Mouse (Mus musculus) stomach, postnatal 0 days (tissue): ENCODE measurements around the gene Prkab2. TPM values are rescaled to one million over a fixed set of nuclear protein-coding genes. Genes with fewer than 3 reads are reported as not detected.
A peak's percentile ranks its signal among the peaks of the same experiment; 100 is the strongest.

Experiments used
- ATAC-seq: fragments of 200-750 bp; cut with Nextera tagmentation; 2 replicates; pipeline ENCODE4 v1.8.0; 2017; ENCODE audit not compliant: low FRiP score, low TSS enrichment
- DNase-seq: peaks from one replicate; pipeline ENCODE4 v3.0.0-alpha.2; 2016; ENCODE audit warnings: low spot score
- H3K27ac ChIP-seq: fragments of 300-500 bp; sonication (generic); replicated peaks from 2 replicates; pipeline ENCODE4 v1.5.1; 2014; ENCODE audit warnings: mild to moderate bottlenecking, control low read depth
- H3K27me3 ChIP-seq: fragments of 300-500 bp; sonication (generic); 2 replicates; pipeline ENCODE4 v1.6.1; 2014; ENCODE audit warnings: low read length; ENCODE audit not compliant: control insufficient read depth, insufficient read depth
- H3K36me3 ChIP-seq: fragments of 300-500 bp; sonication (generic); 2 replicates; pipeline ENCODE4 v1.6.1; 2014; ENCODE audit warnings: low read length, mixed read lengths; ENCODE audit not compliant: control insufficient read depth, insufficient read depth
- H3K4me1 ChIP-seq: fragments of 300-500 bp; sonication (generic); replicated peaks from 2 replicates; pipeline ENCODE4 v1.6.1; 2014; ENCODE audit warnings: antibody characterized with exemption; ENCODE audit not compliant: control insufficient read depth, insufficient read depth
- H3K4me2 ChIP-seq: fragments of 300-500 bp; sonication (generic); replicated peaks from 2 replicates; pipeline ENCODE4 v1.6.1; 2014; ENCODE audit warnings: low read depth, mild to moderate bottlenecking, control low read depth, moderate library complexity
- H3K4me3 ChIP-seq: fragments of 300-500 bp; sonication (generic); 2 replicates; pipeline ENCODE4 v1.5.1; 2014; ENCODE audit warnings: low read depth, low read length, control low read depth
- H3K9ac ChIP-seq: fragments of 300-500 bp; sonication (generic); 2 replicates; pipeline ENCODE4 v1.6.1; 2014; ENCODE audit warnings: mild to moderate bottlenecking, low read length, control low read depth, mixed read lengths
- H3K9me3 ChIP-seq: fragments of 300-500 bp; sonication (generic); 2 replicates; pipeline ENCODE4 v1.6.1; 2016; ENCODE audit warnings: low read length; ENCODE audit not compliant: control insufficient read depth
- CTCF ChIP-seq: IDR thresholded peaks from 2 replicates; pipeline ENCODE4 v1.5.1; 2016; ENCODE audit warnings: antibody characterized with exemption, low read depth, mild to moderate bottlenecking, moderate library complexity
- EP300 ChIP-seq: optimal IDR thresholded peaks from 2 replicates; pipeline ENCODE3; 2016; ENCODE audit warnings: antibody characterized with exemption
- WGBS: fragments of 180-500 bp; shearing (Covaris S2); extraction: QIAGEN DNeasy Blood & Tissue Kit; methylation state at CpG from one replicate; pipeline ENCODE4 v1.1.7; 2014; 5-methylcytosine and 5-hydroxymethylcytosine counted together
- polyA plus RNA-seq: library from polyadenylated mRNA; unstranded; fragments of >200 nt; fragmentation: Nextera tagmentation; extraction: Ambion mirVana; gene quantifications from 2 replicates; pipeline ENCODE4 v1.2.1, GENCODE M21; 2015

The Prkab2 gene
- polyA plus RNA-seq, 1 experiment from 2014 or later = 4.8 TPM

- no peak overlapping the region for H3K9ac ChIP-seq
- H3K36me3 ChIP-seq = no peaks in the 10 kb centered on the region
- DNase-seq (no peak), ATAC-seq (no peak)
- no peaks in the 10 kb centered on the region for H3K4me1 ChIP-seq
- no peaks in the 10 kb centered on the region for H3K27me3 ChIP-seq
- TF ChIP-seq EP300 = no peak
- TF ChIP-seq CTCF = no peak
- H3K27ac ChIP-seq = no peak overlapping the region
- no peak overlapping the region for H3K4me2 ChIP-seq
- WGBS = 72% methylated on average over 2 of the region's 2 CpGs
- H3K9me3 ChIP-seq = no peaks in the 10 kb centered on the region
- H3K4me3 ChIP-seq = no peak overlapping the region
These were observed 31.3 kb downstream of the Prkab2 start for GRCm38 (mm10) chr3:97689289-97689688.

- H3K4me1 ChIP-seq = no peaks in the 10 kb centered on the region
- H3K27me3 ChIP-seq = no peaks in the 10 kb centered on the region
- TF ChIP-seq EP300 (no peak), CTCF (no peak)
- no peak overlapping the region for H3K27ac ChIP-seq
- DNase-seq (no peak), ATAC-seq (0 out of 2 replicates have a peak, but pooled peaks have one; percentile 19)
- H3K9ac ChIP-seq = no peak overlapping the region
- no peaks in the 10 kb centered on the region for H3K36me3 ChIP-seq
- 42% methylated on average over 7 of the region's 7 CpGs for WGBS
- no peak overlapping the region for H3K4me3 ChIP-seq
- no peak overlapping the region for H3K4me2 ChIP-seq
- H3K9me3 ChIP-seq = no peaks in the 10 kb centered on the region
These were observed 32.6 kb downstream of the Prkab2 start for GRCm38 (mm10) chr3:97690590-97690989.

GRCm38 (mm10) chr3:97691443-97692017 is 33.5 kb downstream of the Prkab2 start:
- Histone ChIP-seq H3K9me3 (no peaks in the 10 kb centered on the region), H3K4me3 (no peak overlapping the region), H3K4me2 (no peak overlapping the region), H3K4me1 (no peaks in the 10 kb centered on the region), H3K9ac (no peak overlapping the region), H3K36me3 (no peaks in the 10 kb centered on the region), H3K27ac (no peak overlapping the region), H3K27me3 (no peaks in the 10 kb centered on the region)
- TF ChIP-seq CTCF = no peak
- TF ChIP-seq EP300 = no peak
- ATAC-seq (no peak), DNase-seq (no peak)
- WGBS = 82% methylated on average over 12 of the region's 12 CpGs

GRCm38 (mm10) chr3:97693806-97694205 is 35.8 kb downstream of the Prkab2 start:
- DNase-seq (peak; percentile 23), ATAC-seq (no peak)
- H3K4me1 ChIP-seq = no peaks in the 10 kb centered on the region
- H3K36me3 ChIP-seq = no peaks in the 10 kb centered on the region
- H3K9ac ChIP-seq = no peak overlapping the region
- no peak overlapping the region for H3K4me2 ChIP-seq
- no peaks in the 10 kb centered on the region for H3K27me3 ChIP-seq
- no peak overlapping the region for H3K4me3 ChIP-seq
- H3K9me3 ChIP-seq = no peaks in the 10 kb centered on the region
- H3K27ac ChIP-seq = no peak overlapping the region
- 66% methylated on average over 6 of the region's 6 CpGs for WGBS
- TF ChIP-seq CTCF (no peak), EP300 (no peak)

GRCm38 (mm10) chr3:97696866-97697265 is 38.9 kb downstream of the Prkab2 start:
- no peaks in the 10 kb centered on the region for H3K36me3 ChIP-seq
- H3K9me3 ChIP-seq = no peaks in the 10 kb centered on the region
- no peaks in the 10 kb centered on the region for H3K4me1 ChIP-seq
- DNase-seq (no peak), ATAC-seq (no peak)
- 86% methylated on average over 9 of the region's 9 CpGs for WGBS
- no peak overlapping the region for H3K4me2 ChIP-seq
- TF ChIP-seq CTCF = no peak
- TF ChIP-seq EP300 = no peak
- H3K9ac ChIP-seq = no peak overlapping the region
- H3K27me3 ChIP-seq = no peaks in the 10 kb centered on the region
- H3K4me3 ChIP-seq = no peak overlapping the region
- H3K27ac ChIP-seq = no peak overlapping the region

- TF ChIP-seq CTCF (no peak), EP300 (no peak)
- Histone ChIP-seq H3K9ac (no peak overlapping the region), H3K4me3 (no peak overlapping the region), H3K36me3 (no peaks in the 10 kb centered on the region), H3K4me2 (no peak overlapping the region), H3K27ac (no peak overlapping the region), H3K4me1 (no peaks in the 10 kb centered on the region), H3K27me3 (no peaks in the 10 kb centered on the region), H3K9me3 (no peaks in the 10 kb centered on the region)
- WGBS = 61% methylated on average over 9 of the region's 9 CpGs
- no peak for DNase-seq
- no peak for ATAC-seq
These were observed 39.3 kb downstream of the Prkab2 start for GRCm38 (mm10) chr3:97697291-97697690.
